Mouse (Mus musculus) stomach, embryonic 14.5 days (tissue): Measurements from ENCODE around the gene Ipo5. TPM values are rescaled to one million over a fixed set of nuclear protein-coding genes. Genes with fewer than 3 reads are reported as not detected.

Experiments used
- ATAC-seq: fragments of 200-750 bp; cut with Nextera tagmentation; 2 replicates; pipeline ENCODE4 v1.8.0; 2017; ENCODE audit warnings: low read depth, moderate TSS enrichment; ENCODE audit not compliant: insufficient number of reproducible peaks, insufficient read depth, low FRiP score
- H3K27ac ChIP-seq: fragments of 300-500 bp; sonication (generic); 2 replicates; pipeline ENCODE4 v1.5.1; 2014; ENCODE audit warnings: mild to moderate bottlenecking, low read length, moderate library complexity, mixed read lengths
- H3K27me3 ChIP-seq: fragments of 300-500 bp; sonication (generic); 2 replicates; pipeline ENCODE4 v1.6.1; 2014; ENCODE audit warnings: low read length, control low read depth, mixed read lengths; ENCODE audit not compliant: control insufficient read depth, insufficient read depth
- H3K36me3 ChIP-seq: fragments of 300-500 bp; sonication (generic); 2 replicates; pipeline ENCODE4 v1.6.1; 2014; ENCODE audit warnings: mild to moderate bottlenecking, control low read depth, low read length, moderate library complexity, mixed read lengths; ENCODE audit not compliant: control insufficient read depth, insufficient read depth
- H3K4me1 ChIP-seq: fragments of 300-500 bp; sonication (generic); 2 replicates; pipeline ENCODE4 v1.6.1; 2014; ENCODE audit warnings: low read length, control low read depth, mixed read lengths; ENCODE audit not compliant: control insufficient read depth, insufficient read depth
- H3K4me2 ChIP-seq: fragments of 300-500 bp; sonication (generic); replicated peaks from 2 replicates; pipeline ENCODE4 v1.6.1; 2014; ENCODE audit warnings: low read depth, low read length, control low read depth
- H3K4me3 ChIP-seq: fragments of 300-500 bp; sonication (generic); 2 replicates; pipeline ENCODE4 v1.5.1; 2014; ENCODE audit warnings: low read depth, low read length, control low read depth
- H3K9ac ChIP-seq: fragments of 300-500 bp; sonication (generic); replicated peaks from 2 replicates; pipeline ENCODE4 v1.6.1; 2014; ENCODE audit warnings: low read depth, mild to moderate bottlenecking, control low read depth, low read length, moderate library complexity, mixed read lengths
- H3K9me3 ChIP-seq: fragments of 300-500 bp; sonication (generic); 2 replicates; pipeline ENCODE4 v1.6.1; 2016; ENCODE audit warnings: low read depth, low read length, control low read depth; ENCODE audit not compliant: control insufficient read depth
- WGBS: fragments of 180-500 bp; shearing (Covaris S2); extraction: QIAGEN DNeasy Blood & Tissue Kit; methylation state at CpG from one replicate; pipeline ENCODE4 v1.1.7; 2014; 5-methylcytosine and 5-hydroxymethylcytosine counted together
- polyA plus RNA-seq: library from polyadenylated mRNA; unstranded; fragments of >200 nt; fragmentation: Nextera tagmentation; extraction: Ambion mirVana; gene quantifications from 2 replicates; pipeline ENCODE4 v1.2.1, GENCODE M21; 2014

Gene Ipo5
- polyA plus RNA-seq, 1 experiment from 2014 or later = 104 TPM

GRCm38 (mm10) chr14:120931236-120931635, 20.2 kb downstream of the Ipo5 start:
- no peak overlapping the region for H3K4me3 ChIP-seq
- H3K9me3 ChIP-seq = no peaks in the 10 kb centered on the region
- no peak overlapping the region for H3K4me2 ChIP-seq
- no peak overlapping the region for H3K9ac ChIP-seq
- H3K27ac ChIP-seq = no peak overlapping the region
- no peaks in the 10 kb centered on the region for H3K4me1 ChIP-seq
- no peaks in the 10 kb centered on the region for H3K27me3 ChIP-seq
- no peak for ATAC-seq
- WGBS = 85% methylated on average over 4 of the region's 4 CpGs
- peaks cover 77% of the 10 kb centered on the region for H3K36me3 ChIP-seq

- Histone ChIP-seq H3K4me1 (no peaks in the 10 kb centered on the region), H3K9ac (no peak overlapping the region), H3K27ac (no peak overlapping the region), H3K4me2 (no peak overlapping the region), H3K27me3 (no peaks in the 10 kb centered on the region), H3K9me3 (no peaks in the 10 kb centered on the region), H3K4me3 (no peak overlapping the region), H3K36me3 (peaks cover 77% of the 10 kb centered on the region)
- 91% methylated on average over 8 of the region's 8 CpGs for WGBS
- no peak for ATAC-seq
These were observed 22.6 kb downstream of the Ipo5 start for GRCm38 (mm10) chr14:120933624-120934023.

- Histone ChIP-seq H3K4me1 (no peaks in the 10 kb centered on the region), H3K36me3 (peaks cover 85% of the 10 kb centered on the region), H3K4me2 (no peak overlapping the region), H3K27ac (no peak overlapping the region), H3K27me3 (no peaks in the 10 kb centered on the region), H3K9me3 (no peaks in the 10 kb centered on the region), H3K9ac (no peak overlapping the region), H3K4me3 (no peak overlapping the region)
- no peak for ATAC-seq
- 64% methylated on average over 1 of the region's 1 CpGs for WGBS
These were observed 26.1 kb downstream of the Ipo5 start for GRCm38 (mm10) chr14:120937102-120937501.

- Histone ChIP-seq H3K4me1 (no peaks in the 10 kb centered on the region), H3K36me3 (peaks cover 76% of the 10 kb centered on the region), H3K9me3 (no peaks in the 10 kb centered on the region), H3K27ac (no peak overlapping the region), H3K4me3 (no peak overlapping the region), H3K4me2 (no peak overlapping the region), H3K9ac (no peak overlapping the region), H3K27me3 (no peaks in the 10 kb centered on the region)
- no peak for ATAC-seq
- 74% methylated on average over 9 of the region's 9 CpGs for WGBS
These were observed 31.8 kb downstream of the Ipo5 start for GRCm38 (mm10) chr14:120942803-120943202.

GRCm38 (mm10) chr14:120945146-120945545, 34.1 kb downstream of the Ipo5 start:
- H3K9me3 ChIP-seq = 0 out of 2 replicates have a peak, but pooled peaks cover 2% of the 10 kb centered on the region
- H3K9ac ChIP-seq = no peak overlapping the region
- no peak overlapping the region for H3K4me2 ChIP-seq
- H3K36me3 ChIP-seq = peaks cover 66% of the 10 kb centered on the region
- H3K4me3 ChIP-seq = no peak overlapping the region
- no peaks in the 10 kb centered on the region for H3K4me1 ChIP-seq
- no peaks in the 10 kb centered on the region for H3K27me3 ChIP-seq
- 50% methylated on average over 7 of the region's 7 CpGs for WGBS
- no peak overlapping the region; the same call in 1 of the 2 replicates for H3K27ac ChIP-seq
- ATAC-seq = no peak; the same call in 1 of the 2 replicates

- H3K4me1 ChIP-seq = no peaks in the 10 kb centered on the region
- no peaks in the 10 kb centered on the region for H3K27me3 ChIP-seq
- no peak overlapping the region for H3K4me3 ChIP-seq
- no peak overlapping the region for H3K4me2 ChIP-seq
- peaks cover 50% of the 10 kb centered on the region for H3K36me3 ChIP-seq
- no peak overlapping the region for H3K27ac ChIP-seq
- H3K9ac ChIP-seq = no peak overlapping the region
- ATAC-seq = no peak
- WGBS = 74% methylated on average over 8 of the region's 8 CpGs
- 0 out of 2 replicates have a peak, but pooled peaks cover 2% of the 10 kb centered on the region for H3K9me3 ChIP-seq
These were observed 36.1 kb downstream of the Ipo5 start for GRCm38 (mm10) chr14:120947104-120947503.

- no peaks in the 10 kb centered on the region for H3K4me1 ChIP-seq
- 0 out of 2 replicates have a peak, but pooled peaks cover 2% of the 10 kb centered on the region for H3K9me3 ChIP-seq
- no peak overlapping the region for H3K4me2 ChIP-seq
- H3K4me3 ChIP-seq = no peak overlapping the region
- WGBS = 90% methylated on average over 5 of the region's 5 CpGs
- no peaks in the 10 kb centered on the region for H3K27me3 ChIP-seq
- H3K9ac ChIP-seq = no peak overlapping the region
- H3K36me3 ChIP-seq = peaks cover 37% of the 10 kb centered on the region
- no peak for ATAC-seq
- no peak overlapping the region for H3K27ac ChIP-seq
These were observed 38.0 kb downstream of the Ipo5 start for GRCm38 (mm10) chr14:120949002-120949401.

GRCm38 (mm10) chr14:120950068-120950467, 39.0 kb downstream of the Ipo5 start:
- peaks cover 27% of the 10 kb centered on the region for H3K36me3 ChIP-seq
- ATAC-seq = no peak
- no peak overlapping the region for H3K27ac ChIP-seq
- no peak overlapping the region for H3K4me3 ChIP-seq
- 90% methylated on average over 2 of the region's 2 CpGs for WGBS
- H3K4me2 ChIP-seq = no peak overlapping the region
- no peaks in the 10 kb centered on the region for H3K4me1 ChIP-seq
- no peak overlapping the region for H3K9ac ChIP-seq
- H3K9me3 ChIP-seq = 0 out of 2 replicates have a peak, but pooled peaks cover 2% of the 10 kb centered on the region
- no peaks in the 10 kb centered on the region for H3K27me3 ChIP-seq

GRCm38 (mm10) chr14:120952434-120952833, 41.4 kb downstream of the Ipo5 start:
- Histone ChIP-seq H3K9ac (no peak overlapping the region), H3K27ac (no peak overlapping the region), H3K27me3 (no peaks in the 10 kb centered on the region), H3K4me1 (no peaks in the 10 kb centered on the region), H3K4me2 (no peak overlapping the region), H3K9me3 (0 out of 2 replicates have a peak, but pooled peaks cover 2% of the 10 kb centered on the region), H3K4me3 (no peak overlapping the region), H3K36me3 (peaks cover 13% of the 10 kb centered on the region)
- no peak for ATAC-seq
- WGBS = 42% methylated on average over 2 of the region's 2 CpGs
